Mouse (Mus musculus): ENCODE measurements around the gene Fasl. TPM values are rescaled to one million over a fixed set of nuclear protein-coding genes. Genes with fewer than 3 reads are reported as not detected.

Gene Fasl
- polyA plus RNA-seq, 1 experiment from 2014 or later: not detected

DNA sequence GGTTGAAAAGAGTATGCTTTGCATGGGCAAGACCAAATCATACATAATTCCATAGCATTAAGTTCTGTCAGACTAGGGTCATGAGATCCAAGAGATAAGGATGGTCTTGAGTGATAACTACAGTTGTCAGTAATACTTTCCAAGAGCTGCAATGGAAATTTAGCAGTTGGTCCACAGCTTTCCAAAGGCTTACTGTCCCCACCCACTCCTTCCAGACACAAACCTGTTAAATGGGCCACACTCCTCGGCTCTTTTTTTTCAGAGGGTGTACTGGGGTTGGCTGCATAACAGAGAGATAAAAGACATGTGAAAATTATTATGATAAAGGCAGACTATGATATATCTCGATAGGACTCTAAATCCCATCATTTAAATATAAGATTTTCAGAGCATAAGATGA lies 5.6 kb downstream of the Fasl start:
- Histone ChIP-seq H3K27me3 (ENCODE audit: low read depth, poor library complexity, severe bottlenecking) (no peaks in the 10 kb centered on the region), H3K4me3 (no peak overlapping the region), H3K27ac (no peak overlapping the region), H3K9me3 (replicated peaks) (no peaks in the 10 kb centered on the region), H3K4me1 (no peaks in the 10 kb centered on the region), H3K36me3 (no peaks in the 10 kb centered on the region)
- 88% methylated on average over 2 of the region's 2 CpGs for WGBS
- DNase-seq (ENCODE audit: low spot score): no peak

GRCm38 (mm10) chr1:161781594-161781993 lies 6.7 kb downstream of the Fasl start:
- Histone ChIP-seq H3K4me3 (no peak overlapping the region), H3K4me1 (no peaks in the 10 kb centered on the region), H3K27me3 (ENCODE audit: low read depth, poor library complexity, severe bottlenecking) (no peaks in the 10 kb centered on the region), H3K36me3 (no peaks in the 10 kb centered on the region), H3K27ac (no peak overlapping the region), H3K9me3 (replicated peaks) (no peaks in the 10 kb centered on the region)
- DNase-seq (ENCODE audit: low spot score): no peak
- WGBS: 89% methylated on average over 5 of the region's 5 CpGs

GRCm38 (mm10) chr1:161779057-161779456 lies 9.2 kb downstream of the Fasl start:
- no peak overlapping the region for H3K4me3 ChIP-seq
- no peak for DNase-seq (ENCODE audit: low spot score)
- no peaks in the 10 kb centered on the region for H3K36me3 ChIP-seq
- no peak overlapping the region for H3K27ac ChIP-seq
- H3K4me1 ChIP-seq: no peaks in the 10 kb centered on the region
- no peaks in the 10 kb centered on the region for H3K9me3 ChIP-seq (replicated peaks)
- no peaks in the 10 kb centered on the region for H3K27me3 ChIP-seq (ENCODE audit: low read depth, poor library complexity, severe bottlenecking)

DNA sequence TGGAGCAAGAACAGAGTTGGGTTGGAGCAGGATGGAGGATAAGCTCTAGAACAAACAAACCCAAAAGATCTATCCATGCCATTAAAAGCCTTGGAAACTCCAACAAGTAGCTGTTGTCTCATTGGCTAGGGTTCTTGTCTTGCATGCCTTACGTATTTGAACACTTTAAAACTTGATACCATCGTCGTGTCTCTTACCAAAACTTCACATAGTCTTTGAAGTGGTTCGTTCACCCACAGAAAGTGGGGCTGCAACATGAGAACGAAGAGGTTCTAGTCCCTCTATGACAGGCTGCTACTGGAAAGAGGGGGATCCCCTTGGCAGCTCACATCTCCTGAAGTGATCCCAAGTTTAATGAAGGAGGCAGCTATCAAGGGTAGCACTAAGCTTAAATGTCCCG lies 13.1 kb downstream of the Fasl start:
- H3K4me3 ChIP-seq: no peak overlapping the region
- DNase-seq (ENCODE audit: low spot score): no peak
- H3K36me3 ChIP-seq: no peaks in the 10 kb centered on the region
- no peaks in the 10 kb centered on the region for H3K27me3 ChIP-seq (ENCODE audit: low read depth, poor library complexity, severe bottlenecking)
- no peaks in the 10 kb centered on the region for H3K9me3 ChIP-seq (replicated peaks)
- H3K4me1 ChIP-seq: no peaks in the 10 kb centered on the region
- WGBS: 82% methylated on average over 6 of the region's 6 CpGs
- H3K27ac ChIP-seq: no peak overlapping the region

GRCm38 (mm10) chr1:161771293-161771692 lies 17.0 kb downstream of the Fasl start:
- no peak for DNase-seq (ENCODE audit: low spot score)
- 77% methylated on average over 2 of the region's 2 CpGs for WGBS
- H3K27me3 ChIP-seq (ENCODE audit: low read depth, poor library complexity, severe bottlenecking): no peaks in the 10 kb centered on the region
- H3K36me3 ChIP-seq: no peaks in the 10 kb centered on the region
- no peaks in the 10 kb centered on the region for H3K4me1 ChIP-seq
- no peak overlapping the region for H3K4me3 ChIP-seq
- no peak overlapping the region for H3K27ac ChIP-seq
- no peaks in the 10 kb centered on the region for H3K9me3 ChIP-seq (replicated peaks)

DNA sequence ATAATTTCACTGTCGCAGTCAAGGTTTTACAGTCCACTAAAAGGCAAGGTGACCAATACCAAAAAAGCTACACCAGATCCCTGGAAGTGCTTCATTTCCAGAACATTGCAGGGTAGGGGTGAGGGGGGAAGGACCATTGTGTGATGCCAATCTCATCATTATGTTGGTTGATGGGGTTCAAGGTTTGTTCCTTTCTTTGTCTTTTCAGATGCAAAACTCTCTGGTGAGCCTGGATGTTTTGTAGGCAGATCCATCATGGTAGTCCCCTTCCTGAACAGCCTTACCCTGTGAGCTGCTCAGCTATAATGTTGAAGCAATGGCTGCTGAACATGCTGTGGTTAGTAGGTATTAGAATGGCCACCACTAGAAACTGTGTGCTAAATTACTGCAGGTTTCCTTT lies 19.0 kb downstream of the Fasl start:
- Histone ChIP-seq H3K4me1 (no peaks in the 10 kb centered on the region), H3K36me3 (no peaks in the 10 kb centered on the region), H3K27me3 (ENCODE audit: low read depth, poor library complexity, severe bottlenecking) (no peaks in the 10 kb centered on the region), H3K27ac (no peak overlapping the region), H3K4me3 (no peak overlapping the region), H3K9me3 (replicated peaks) (no peaks in the 10 kb centered on the region)
- DNase-seq (ENCODE audit: low spot score): no peak
- WGBS: 87% methylated on average over 1 of the region's 1 CpGs

DNA sequence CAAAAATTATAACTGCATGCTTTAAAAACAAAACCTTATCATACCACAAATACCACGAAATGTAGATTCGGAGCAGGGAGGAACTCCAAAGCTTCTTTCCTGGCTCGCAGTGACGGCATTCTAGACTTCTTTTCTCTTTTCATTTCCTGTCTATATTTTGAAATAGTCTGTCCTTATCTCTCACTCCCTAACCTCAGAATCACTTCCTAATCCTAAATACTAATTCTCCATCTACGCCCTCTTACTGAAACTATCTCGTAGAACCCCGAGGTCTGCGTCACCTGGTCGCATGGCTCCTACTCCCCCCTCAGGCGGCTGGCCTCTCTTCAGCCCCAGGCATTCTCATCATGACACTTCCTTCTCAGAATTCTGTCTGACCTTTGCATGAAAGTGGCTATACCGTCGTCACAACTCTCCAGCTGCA lies 21.2 kb downstream of the Fasl start:
- H3K27ac ChIP-seq: no peak overlapping the region
- no peaks in the 10 kb centered on the region for H3K4me1 ChIP-seq
- no peaks in the 10 kb centered on the region for H3K9me3 ChIP-seq (replicated peaks)
- 65% methylated on average over 12 of the region's 12 CpGs for WGBS
- H3K4me3 ChIP-seq: no peak overlapping the region
- H3K27me3 ChIP-seq (ENCODE audit: low read depth, poor library complexity, severe bottlenecking): no peaks in the 10 kb centered on the region
- DNase-seq (ENCODE audit: low spot score): no peak
- H3K36me3 ChIP-seq: no peaks in the 10 kb centered on the region

- no peaks in the 10 kb centered on the region for H3K9me3 ChIP-seq (replicated peaks)
- H3K4me1 ChIP-seq: no peaks in the 10 kb centered on the region
- no peak overlapping the region for H3K27ac ChIP-seq
- WGBS: 49% methylated on average over 5 of the region's 5 CpGs
- no peak for DNase-seq (ENCODE audit: low spot score)
- no peaks in the 10 kb centered on the region for H3K36me3 ChIP-seq
- no peaks in the 10 kb centered on the region for H3K27me3 ChIP-seq (ENCODE audit: low read depth, poor library complexity, severe bottlenecking)
- H3K4me3 ChIP-seq: no peak overlapping the region
These were observed 21.6 kb downstream of the Fasl start for GRCm38 (mm10) chr1:161766656-161767055.

DNA sequence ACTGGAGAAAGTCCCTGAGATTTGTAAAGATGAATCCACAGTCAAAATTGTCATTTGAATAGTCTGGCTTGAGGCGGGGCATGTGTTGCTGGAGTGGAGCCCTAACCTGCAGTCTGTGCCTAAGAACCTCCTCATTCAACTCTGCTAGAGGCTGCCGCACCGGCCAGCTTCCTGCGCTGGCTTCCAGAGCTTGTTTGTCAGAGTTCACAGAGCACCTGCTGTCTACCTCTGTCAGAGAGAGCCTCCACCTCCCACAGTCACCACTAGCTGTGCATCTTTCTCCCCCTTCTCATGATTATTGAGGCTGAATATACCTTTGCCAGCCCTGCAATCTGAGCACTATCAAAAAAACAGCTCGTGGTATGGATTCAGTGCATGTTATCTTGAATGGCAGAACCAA lies 22.4 kb downstream of the Fasl start:
- WGBS: 56% methylated on average over 5 of the region's 5 CpGs
- H3K9me3 ChIP-seq (replicated peaks): no peaks in the 10 kb centered on the region
- no peaks in the 10 kb centered on the region for H3K27me3 ChIP-seq (ENCODE audit: low read depth, poor library complexity, severe bottlenecking)
- no peak overlapping the region for H3K27ac ChIP-seq
- DNase-seq (ENCODE audit: low spot score): no peak
- H3K4me3 ChIP-seq: no peak overlapping the region
- H3K4me1 ChIP-seq: no peaks in the 10 kb centered on the region
- H3K36me3 ChIP-seq: no peaks in the 10 kb centered on the region

GRCm38 (mm10) chr1:161764964-161765363 lies 23.3 kb downstream of the Fasl start:
- DNase-seq (ENCODE audit: low spot score): no peak
- 100% methylated on average over 1 of the region's 1 CpGs for WGBS
- H3K36me3 ChIP-seq: no peaks in the 10 kb centered on the region

DNA sequence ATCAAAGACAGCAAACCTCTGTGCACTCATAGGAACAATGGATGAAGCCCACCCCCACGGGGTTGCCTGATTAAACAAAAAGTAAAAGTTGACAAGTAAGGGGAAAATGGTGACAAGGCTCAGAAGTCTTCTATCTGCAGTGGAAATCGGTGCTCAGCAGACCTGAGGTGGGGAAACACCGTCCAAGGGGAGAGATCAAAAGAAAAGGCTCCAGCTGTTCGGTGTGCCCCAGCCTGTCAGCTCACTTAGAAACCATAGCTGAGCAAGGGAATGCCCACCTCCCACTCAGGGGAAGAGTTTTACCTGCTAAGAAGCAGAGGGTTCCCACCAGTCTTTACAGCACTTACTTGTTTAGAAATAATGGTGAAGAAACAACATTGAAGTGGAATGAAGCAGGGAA lies 26.7 kb downstream of the Fasl start:
- H3K27me3 ChIP-seq (ENCODE audit: low read depth, poor library complexity, severe bottlenecking): no peaks in the 10 kb centered on the region
- H3K4me1 ChIP-seq: no peaks in the 10 kb centered on the region
- no peak for DNase-seq (ENCODE audit: low spot score)
- no peak overlapping the region for H3K27ac ChIP-seq
- no peaks in the 10 kb centered on the region for H3K9me3 ChIP-seq (replicated peaks)
- no peaks in the 10 kb centered on the region for H3K36me3 ChIP-seq
- H3K4me3 ChIP-seq: no peak overlapping the region
- WGBS: 47% methylated on average over 4 of the region's 4 CpGs

More at GRCm38 (mm10) chr1:161764964-161765363, 23.3 kb downstream of the Fasl start:
- Histone ChIP-seq H3K4me1 (no peaks in the 10 kb centered on the region), H3K9me3 (replicated peaks) (no peaks in the 10 kb centered on the region), H3K27me3 (ENCODE audit: low read depth, poor library complexity, severe bottlenecking) (no peaks in the 10 kb centered on the region), H3K4me3 (no peak overlapping the region), H3K27ac (no peak overlapping the region)

- Histone ChIP-seq H3K9me3 (replicated peaks) (no peaks in the 10 kb centered on the region), H3K4me1 (no peaks in the 10 kb centered on the region), H3K36me3 (no peaks in the 10 kb centered on the region), H3K27me3 (ENCODE audit: low read depth, poor library complexity, severe bottlenecking) (no peaks in the 10 kb centered on the region), H3K4me3 (no peak overlapping the region), H3K27ac (no peak overlapping the region)
- no peak for DNase-seq (ENCODE audit: low spot score)
- WGBS: 88% methylated on average over 3 of the region's 3 CpGs
These were observed 31.7 kb downstream of the Fasl start for GRCm38 (mm10) chr1:161756547-161756946.

GRCm38 (mm10) chr1:161751311-161751710 lies 37.0 kb downstream of the Fasl start:
- no peaks in the 10 kb centered on the region for H3K36me3 ChIP-seq
- H3K9me3 ChIP-seq (replicated peaks): no peaks in the 10 kb centered on the region
- no peak for DNase-seq (ENCODE audit: low spot score)
- H3K27ac ChIP-seq: no peak overlapping the region
- WGBS: 69% methylated on average over 8 of the region's 8 CpGs
- H3K4me3 ChIP-seq: no peak overlapping the region
- no peaks in the 10 kb centered on the region for H3K27me3 ChIP-seq (ENCODE audit: low read depth, poor library complexity, severe bottlenecking)
- no peaks in the 10 kb centered on the region for H3K4me1 ChIP-seq

- WGBS: 80% methylated on average over 8 of the region's 8 CpGs
- H3K4me3 ChIP-seq: no peak overlapping the region
- H3K4me1 ChIP-seq: no peaks in the 10 kb centered on the region
- no peak for DNase-seq (ENCODE audit: low spot score)
- H3K36me3 ChIP-seq: no peaks in the 10 kb centered on the region
- H3K27ac ChIP-seq: no peak overlapping the region
- no peaks in the 10 kb centered on the region for H3K27me3 ChIP-seq (ENCODE audit: low read depth, poor library complexity, severe bottlenecking)
- no peaks in the 10 kb centered on the region for H3K9me3 ChIP-seq (replicated peaks)
These were observed 37.7 kb downstream of the Fasl start for GRCm38 (mm10) chr1:161750471-161751041.
